Mouse (Mus musculus): ENCODE measurements around the gene Bach1.

- TF ChIP-seq CTCF (IDR thresholded peaks at IDR 0.05; ENCODE audit: low read depth): no peak
- TF ChIP-seq EP300 (IDR thresholded peaks at IDR 0.05; ENCODE audit: low read depth): no peak
Measured at GRCm38 (mm10) chr16:87709971-87710370, 11.2 kb downstream of the Bach1 start.

Measured in heart, postnatal 0 days (tissue).